Mouse (Mus musculus) hindbrain, embryonic 10.5 days (tissue): ENCODE measurements around the gene Odf3. TPM values are rescaled to one million over a fixed set of nuclear protein-coding genes. Genes with fewer than 3 reads are reported as not detected.

Experiments
- polyA plus RNA-seq: library from polyadenylated mRNA; unstranded; fragments of >200 nt; fragmentation: Nextera tagmentation; extraction: Ambion mirVana; gene quantifications from 2 replicates; pipeline ENCODE4 v1.2.1, GENCODE M21; 2016

The Odf3 gene
- polyA plus RNA-seq, 1 experiment from 2014 or later: not detected

Other genes with a start within 250 kb of the Odf3 start
- not detected in 2 replicates for gene Olfr46, start 246.5 kb upstream of the Odf3 start, polyA plus RNA-seq
- not detected in 2 replicates for gene Olfr61, start 218.8 kb upstream of the Odf3 start, polyA plus RNA-seq
- gene Olfr53, start 201.4 kb upstream of the Odf3 start, polyA plus RNA-seq: not detected in 2 replicates
- gene Olfr539, start 187.9 kb upstream of the Odf3 start, polyA plus RNA-seq: 0.01 TPM in 1 of 2 replicates, not detected in the other
- not detected in 2 replicates for gene Olfr45, start 165.9 kb upstream of the Odf3 start, polyA plus RNA-seq
- not detected in 2 replicates for gene Olfr541, start 150.5 kb upstream of the Odf3 start, polyA plus RNA-seq
- gene Cyp2e1, start 84.1 kb upstream of the Odf3 start, polyA plus RNA-seq: not detected in 2 replicates
- gene Syce1, start 60.0 kb upstream of the Odf3 start, polyA plus RNA-seq: 0.27 TPM in 1 of 2 replicates, not detected in the other
- 3.5 and 5.1 TPM in 2 replicates for gene Zfp941, start 25.6 kb upstream of the Odf3 start, polyA plus RNA-seq
- gene Urah, start 12.8 kb upstream of the Odf3 start, polyA plus RNA-seq: 0.71 and 0.97 TPM in 2 replicates
- not detected in 2 replicates for gene Scgb1c1, start 2.3 kb upstream of the Odf3 start, polyA plus RNA-seq
- not detected in 2 replicates for gene Gm45785, start 8.5 kb downstream of the Odf3 start, polyA plus RNA-seq
- gene Ric8a, start 9.2 kb downstream of the Odf3 start, polyA plus RNA-seq: 67.0 and 81.7 TPM in 2 replicates
- 20.9 and 28.8 TPM in 2 replicates for gene Bet1l, start 9.8 kb downstream of the Odf3 start, polyA plus RNA-seq
- gene Psmd13, start 34.2 kb downstream of the Odf3 start, polyA plus RNA-seq: 325 and 344 TPM in 2 replicates
- 27.3 and 28.3 TPM in 2 replicates for gene Sirt3, start 34.5 kb downstream of the Odf3 start, polyA plus RNA-seq
- gene Cox8b, start 52.6 kb downstream of the Odf3 start, polyA plus RNA-seq: not detected in 2 replicates
- gene Nlrp6, start 73.1 kb downstream of the Odf3 start, polyA plus RNA-seq: 0.21 TPM in 1 of 2 replicates, not detected in the other
- gene Pgghg, start 93.6 kb downstream of the Odf3 start, polyA plus RNA-seq: 16.8 and 17.0 TPM in 2 replicates
- 1.3 and 2.7 TPM in 2 replicates for gene Ifitm5, start 102.5 kb downstream of the Odf3 start, polyA plus RNA-seq
- gene Gm45717, start 108.1 kb downstream of the Odf3 start, polyA plus RNA-seq: 0.35 and 0.80 TPM in 2 replicates
- 388 and 494 TPM in 2 replicates for gene Ifitm2, start 108.2 kb downstream of the Odf3 start, polyA plus RNA-seq
- 5.1 and 6.9 TPM in 2 replicates for gene Ifitm1, start 119.4 kb downstream of the Odf3 start, polyA plus RNA-seq
- 21.0 and 23.9 TPM in 2 replicates for gene Ifitm3, start 163.0 kb downstream of the Odf3 start, polyA plus RNA-seq
- not detected in 2 replicates for gene Ifitm6, start 170.1 kb downstream of the Odf3 start, polyA plus RNA-seq
- not detected in 2 replicates for gene Gm17387, start 181.3 kb downstream of the Odf3 start, polyA plus RNA-seq
- 26.4 and 35.1 TPM in 2 replicates for gene B4galnt4, start 213.3 kb downstream of the Odf3 start, polyA plus RNA-seq
- 5.1 and 5.2 TPM in 2 replicates for gene Pkp3, start 230.4 kb downstream of the Odf3 start, polyA plus RNA-seq